Mouse (Mus musculus): ENCODE data around the gene Thra.
"Not testable (repeated sequence)": the region's sequence is repeated elsewhere in the genome, so short reads cannot be mapped to it uniquely, and the experiment has no call there.

Thra gene

DNA sequence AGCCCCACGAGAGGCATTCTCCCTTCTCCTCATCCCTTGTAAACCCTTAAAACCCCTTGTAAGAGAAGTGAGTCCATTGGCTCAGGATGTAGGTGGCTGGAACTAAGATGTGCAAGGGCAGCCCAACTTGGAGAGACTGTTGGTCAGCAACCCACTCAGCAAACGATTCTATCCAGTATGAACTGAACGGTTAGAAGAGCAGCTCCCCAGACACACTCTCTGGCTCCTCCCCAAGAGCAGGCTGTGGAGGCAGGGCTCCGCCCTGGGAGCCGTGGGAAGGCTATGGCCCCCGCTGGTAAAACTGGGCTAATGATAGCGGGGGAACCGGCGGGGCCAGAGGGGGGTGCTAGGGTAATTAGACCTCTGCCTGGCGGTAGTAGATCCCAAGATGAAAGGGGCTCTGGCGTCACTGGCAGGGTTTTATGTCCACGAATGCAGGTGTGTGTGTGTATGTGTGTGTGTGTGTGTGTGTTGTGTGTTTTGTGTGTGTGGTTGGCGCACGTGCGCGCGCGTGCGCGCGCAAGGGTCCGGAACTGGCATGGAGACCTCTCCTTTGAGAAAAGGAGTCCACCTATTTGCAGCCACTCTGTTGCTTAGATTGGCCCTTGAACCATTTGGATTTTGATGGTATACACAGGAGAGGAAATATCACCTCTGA is at the start of gene Thra:
TSS of gene Thra (plus strand) at position 246 of the 658 bp plus-strand sequence.
- peak; percentile 78 for DNase-seq

DNA sequence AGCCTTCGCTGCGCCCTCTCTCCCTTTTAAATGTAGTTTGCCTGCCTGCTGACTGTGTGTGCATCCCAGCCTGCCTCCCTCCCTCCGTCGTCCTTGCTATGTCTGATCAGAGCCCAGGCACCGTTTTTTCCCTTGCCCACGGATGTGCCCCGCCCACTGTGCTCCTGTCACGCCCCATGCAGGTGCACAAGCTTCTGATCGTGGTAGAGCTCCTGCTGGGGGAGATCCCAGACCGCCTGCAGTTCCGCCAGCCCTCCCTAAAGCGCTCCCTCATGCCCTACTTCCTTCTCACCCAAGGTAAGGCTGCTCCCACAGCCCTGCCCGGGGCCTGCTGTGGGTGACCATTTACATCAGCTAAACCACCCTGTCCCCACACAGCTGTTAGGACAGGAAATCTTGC is 47.2 kb upstream of the Thra start:
- DNase-seq: no peak

DNA sequence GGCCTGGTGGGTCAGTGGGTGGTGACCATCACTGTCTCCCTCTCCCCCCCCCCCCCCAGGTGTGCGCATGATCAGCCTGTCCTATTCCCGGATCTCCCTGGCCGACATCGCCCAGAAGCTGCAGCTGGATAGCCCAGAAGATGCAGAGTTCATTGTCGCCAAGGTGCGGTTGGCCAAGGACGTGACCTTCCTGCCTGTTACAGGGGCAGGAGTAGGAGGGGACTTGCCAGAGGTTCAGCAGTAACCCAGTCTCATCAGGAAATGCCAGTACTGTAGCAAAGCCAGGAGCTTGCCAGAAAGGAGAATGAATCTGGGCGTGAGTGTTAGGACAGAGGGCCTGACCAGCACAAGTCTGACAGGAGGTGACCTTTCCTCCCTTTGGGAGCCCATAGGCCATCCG is 46.7 kb upstream of the Thra start:
- no peak for DNase-seq

DNA sequence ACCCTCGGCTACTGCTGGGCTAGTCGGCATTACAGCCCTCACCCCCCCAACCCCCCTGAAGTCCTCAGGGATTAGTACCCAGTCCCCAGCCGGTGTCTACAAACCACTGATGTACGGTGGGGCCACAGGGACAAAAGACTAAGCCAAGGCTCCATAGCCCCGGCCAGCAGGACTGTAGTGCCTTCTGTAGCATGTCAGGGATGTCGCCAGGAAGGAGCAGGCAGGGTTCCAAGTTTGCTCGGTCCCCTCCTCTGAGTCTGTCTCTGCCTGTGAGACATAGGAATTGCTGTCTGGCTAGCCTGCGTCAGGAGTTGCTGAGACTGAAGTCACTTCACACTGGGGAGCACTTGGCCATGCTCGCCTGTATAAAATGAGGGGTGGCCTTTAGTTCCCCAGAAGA is 46.1 kb upstream of the Thra start:
- no peak for DNase-seq

DNA sequence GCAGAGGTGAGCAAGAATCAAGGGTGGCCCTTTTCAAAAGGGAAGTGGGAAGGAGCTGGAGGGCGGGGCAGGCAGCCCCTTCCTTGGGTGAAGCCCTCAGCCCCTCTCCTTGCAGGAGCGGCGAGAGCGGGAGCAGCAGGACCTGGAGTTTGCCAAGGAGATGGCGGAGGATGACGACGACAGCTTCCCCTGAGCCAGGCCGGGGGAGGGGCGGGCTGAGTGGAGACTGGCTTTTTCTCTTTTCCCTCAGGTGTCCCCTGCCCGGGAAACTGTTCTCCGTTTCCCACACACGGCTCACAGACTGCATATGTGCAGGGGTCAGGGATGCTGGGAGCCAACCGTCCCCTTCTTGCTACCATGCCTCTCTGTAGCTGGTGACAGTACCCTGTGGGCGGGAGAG is 45.0 kb upstream of the Thra start:
- no peak for DNase-seq

DNA sequence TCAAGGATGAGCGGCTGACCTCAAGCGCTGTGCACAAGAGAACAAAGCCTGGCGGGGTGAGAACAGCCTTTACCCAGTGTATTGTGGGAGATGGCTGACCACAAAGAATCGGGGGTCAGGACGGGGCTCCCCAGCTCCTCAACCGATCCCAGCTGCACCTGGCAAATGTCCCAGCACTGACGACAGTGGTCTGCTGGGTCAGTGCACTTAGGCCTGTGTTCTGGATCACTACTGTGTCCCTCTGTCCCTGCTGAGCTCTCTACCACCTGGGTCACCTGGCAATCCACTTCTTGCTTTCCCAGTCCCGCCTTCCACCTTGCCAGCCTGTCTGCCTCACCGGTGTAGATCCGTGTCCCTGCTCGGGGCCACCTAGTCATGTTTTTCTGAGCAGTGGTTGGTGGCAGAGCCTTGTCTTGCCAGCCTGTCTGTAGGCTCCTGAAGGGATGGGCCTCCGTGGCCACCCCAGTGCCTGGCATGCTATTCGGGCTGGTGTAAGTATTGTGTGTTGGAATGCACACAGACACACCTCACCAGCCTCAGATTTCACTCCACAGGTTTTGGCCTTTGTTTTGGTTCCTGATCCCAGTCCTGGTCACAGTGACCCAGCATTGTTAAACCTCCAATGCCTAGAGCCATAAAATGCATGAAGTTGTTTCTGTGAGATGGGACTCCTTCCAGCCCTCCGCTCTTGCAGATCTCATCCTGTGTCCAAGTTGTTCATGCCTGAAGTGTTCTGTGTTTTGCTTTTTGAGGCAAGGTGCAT is 43.8 kb upstream of the Thra start:
- DNase-seq: no peak

DNA sequence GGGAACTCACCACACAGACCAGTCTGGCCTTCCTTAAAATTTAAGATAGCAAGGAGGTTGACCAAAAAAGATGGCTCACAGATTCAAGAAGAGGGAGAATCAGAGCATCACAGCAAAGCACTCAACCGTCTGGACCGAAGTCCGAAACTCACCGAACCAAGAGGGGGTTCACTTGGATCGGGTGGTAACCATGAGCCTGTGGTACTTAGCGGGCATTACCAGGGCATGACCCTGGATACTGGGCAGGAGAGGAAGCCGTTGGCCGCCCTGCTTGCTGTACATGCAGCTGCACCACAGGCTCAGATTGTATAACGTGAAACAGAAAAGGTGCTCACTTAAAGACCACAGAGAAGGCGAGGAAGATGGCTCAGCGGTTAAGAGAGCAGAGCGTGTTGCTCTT is 43.2 kb upstream of the Thra start:
- no peak for DNase-seq

DNA sequence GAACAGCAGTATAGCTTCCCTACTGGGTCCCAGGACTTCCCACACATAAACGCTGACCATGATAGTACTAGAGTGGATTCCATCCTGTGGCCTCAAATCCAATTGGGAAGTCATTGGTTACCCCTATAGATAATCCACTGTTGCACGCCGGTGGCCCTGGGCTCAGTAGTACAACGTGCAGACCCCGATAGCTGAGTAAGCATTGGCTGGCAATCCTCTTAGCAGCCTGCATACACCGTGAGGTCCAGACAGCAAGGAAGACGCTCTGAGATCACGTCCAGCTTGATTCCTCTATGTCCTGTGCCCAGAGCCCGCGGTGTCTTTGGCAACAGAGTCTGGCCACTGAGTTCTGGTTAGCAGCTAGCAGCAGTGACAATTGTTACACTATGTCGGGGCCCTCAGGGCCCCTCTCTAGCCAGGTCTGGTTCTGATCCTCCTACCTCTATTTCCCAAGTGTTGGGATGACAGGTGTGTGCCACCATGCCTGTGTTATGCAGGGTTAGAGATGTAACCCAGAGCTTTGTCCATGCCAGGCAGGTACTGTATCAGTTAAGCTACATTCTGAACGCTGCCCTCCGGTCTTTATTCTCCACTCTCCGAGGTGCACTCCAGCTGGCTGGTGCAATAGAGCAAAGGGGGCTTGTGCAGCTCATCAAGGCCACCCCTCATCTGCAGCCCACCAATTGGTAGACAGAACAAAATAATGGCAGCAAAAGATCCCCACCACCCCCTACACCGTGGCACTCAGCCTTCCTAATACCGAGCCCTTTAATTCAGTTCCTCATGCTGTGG is 41.4 kb upstream of the Thra start:
- no peak for DNase-seq

DNA sequence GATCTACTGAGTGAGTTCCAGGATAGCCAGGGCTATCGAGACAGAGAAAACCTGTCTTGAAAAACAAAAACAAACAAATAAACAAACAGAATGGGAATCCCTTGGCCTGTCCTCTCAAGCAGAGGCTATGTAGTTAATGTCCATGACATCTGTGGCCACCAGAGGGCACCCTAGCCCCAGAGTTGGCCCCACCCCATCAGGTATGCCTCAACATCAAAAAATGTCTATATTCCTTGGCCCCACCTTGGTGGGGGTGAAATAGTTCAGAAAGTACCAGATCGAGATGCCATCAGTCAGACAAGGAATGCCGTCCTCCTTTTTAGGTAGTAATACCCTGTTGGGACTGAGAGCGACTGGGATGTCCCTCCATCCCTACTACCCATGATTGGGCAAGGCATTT is 40.5 kb upstream of the Thra start:
- peak; percentile 85 for DNase-seq

DNA sequence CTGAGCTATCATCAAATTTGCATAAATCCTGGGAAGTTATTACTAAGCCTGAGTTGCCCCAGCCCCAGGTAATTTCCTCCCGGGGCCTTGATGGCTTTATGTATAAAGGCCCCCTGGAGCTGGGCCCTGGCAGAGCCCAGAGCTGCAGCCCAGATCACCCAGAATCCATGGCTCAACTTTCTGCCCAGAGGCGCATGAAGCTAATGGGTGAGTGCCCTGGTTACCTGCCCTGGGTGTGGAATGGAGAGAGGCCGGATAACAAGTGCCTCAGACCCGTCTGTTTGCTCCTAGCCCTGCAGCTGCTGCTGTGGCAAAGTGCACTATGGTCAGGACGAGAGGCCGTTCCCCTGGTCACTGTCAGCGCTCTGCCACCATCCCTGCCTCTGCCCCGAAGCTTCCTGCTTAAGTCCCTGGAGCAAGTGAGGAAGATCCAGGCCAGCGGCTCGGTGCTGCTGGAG is 39.2 kb upstream of the Thra start, which contains the start of gene Csf3:
TSS of gene Csf3 (plus strand) at position 51 of the 458 bp plus-strand sequence.
- no peak for DNase-seq

DNA sequence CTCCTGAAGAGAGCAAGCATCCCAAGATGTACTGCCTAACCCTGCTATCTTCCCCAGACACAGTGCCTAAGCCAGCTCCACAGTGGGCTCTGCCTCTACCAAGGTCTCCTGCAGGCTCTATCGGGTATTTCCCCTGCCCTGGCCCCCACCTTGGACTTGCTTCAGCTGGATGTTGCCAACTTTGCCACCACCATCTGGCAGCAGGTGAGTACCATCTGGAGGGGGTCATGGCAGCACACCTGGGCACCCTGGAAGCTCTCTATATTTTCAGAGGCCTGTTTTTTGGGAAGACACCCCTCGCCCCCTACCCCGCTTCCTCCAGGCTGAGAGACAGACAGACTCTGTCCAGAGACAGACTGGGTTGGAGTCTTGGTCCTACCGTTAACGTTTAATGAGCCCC is 38.1 kb upstream of the Thra start:
- DNase-seq: no peak

DNA sequence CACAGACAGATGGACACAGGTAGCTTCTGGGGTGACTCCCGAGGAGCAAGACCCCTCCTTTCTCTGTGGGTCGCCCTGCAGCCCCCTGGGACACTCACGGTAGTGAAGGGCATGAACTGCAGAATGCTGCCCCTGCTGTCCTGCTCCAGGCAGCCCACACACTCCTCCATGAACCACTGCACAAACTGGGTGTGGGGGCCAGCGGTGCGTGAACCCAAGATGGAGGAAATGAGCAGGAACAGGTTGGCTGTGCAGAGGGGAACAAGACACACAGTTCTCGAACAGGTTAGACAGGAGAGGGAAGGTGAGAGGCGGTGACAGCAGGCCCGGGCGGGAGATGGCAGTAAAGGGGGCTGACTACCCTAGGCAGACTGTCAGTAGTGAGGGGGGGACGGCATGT is 35.4 kb upstream of the Thra start:
- DNase-seq: no peak

DNA sequence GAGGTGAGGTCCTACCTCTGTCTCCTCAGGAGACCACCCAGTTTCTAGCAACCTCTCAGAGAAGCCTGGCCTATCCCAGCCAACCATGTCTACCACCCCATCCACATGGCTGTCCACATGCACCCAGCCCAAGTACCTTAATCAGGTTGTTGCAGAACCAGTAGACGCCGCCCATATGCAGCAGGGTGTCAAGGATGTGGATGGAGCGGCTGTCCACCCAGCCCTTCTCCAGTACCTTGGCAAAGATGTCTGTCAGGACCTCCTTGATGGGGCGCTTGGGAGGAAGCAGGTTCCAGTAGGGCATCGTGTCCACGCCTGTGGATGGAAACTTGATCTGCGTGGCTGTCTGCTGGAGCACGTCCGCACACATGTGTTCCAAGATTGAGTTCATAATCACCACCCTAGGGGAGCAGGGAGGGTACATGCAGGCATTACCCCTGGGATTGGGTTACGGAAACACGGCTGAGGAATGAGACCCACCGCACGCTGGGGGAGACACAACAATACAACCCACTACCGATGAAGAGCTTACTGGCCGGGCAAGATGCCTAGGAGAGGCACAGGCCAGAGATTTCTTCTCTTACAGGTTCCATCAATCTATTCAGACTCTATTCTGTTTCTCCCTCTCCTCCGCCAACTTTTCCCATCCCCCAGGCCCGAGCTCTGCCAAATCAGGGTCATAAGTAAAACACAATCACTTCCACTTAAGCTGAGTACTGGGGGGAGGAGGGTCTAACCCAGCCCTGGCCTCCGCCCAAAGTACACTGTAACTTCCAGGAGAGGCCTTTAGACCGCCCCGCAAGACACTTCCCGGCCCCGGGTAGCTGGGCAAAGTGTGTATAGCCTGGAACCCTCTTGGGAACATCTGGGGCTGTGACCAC is 32.8 kb upstream of the Thra start:
- no peak for DNase-seq

DNA sequence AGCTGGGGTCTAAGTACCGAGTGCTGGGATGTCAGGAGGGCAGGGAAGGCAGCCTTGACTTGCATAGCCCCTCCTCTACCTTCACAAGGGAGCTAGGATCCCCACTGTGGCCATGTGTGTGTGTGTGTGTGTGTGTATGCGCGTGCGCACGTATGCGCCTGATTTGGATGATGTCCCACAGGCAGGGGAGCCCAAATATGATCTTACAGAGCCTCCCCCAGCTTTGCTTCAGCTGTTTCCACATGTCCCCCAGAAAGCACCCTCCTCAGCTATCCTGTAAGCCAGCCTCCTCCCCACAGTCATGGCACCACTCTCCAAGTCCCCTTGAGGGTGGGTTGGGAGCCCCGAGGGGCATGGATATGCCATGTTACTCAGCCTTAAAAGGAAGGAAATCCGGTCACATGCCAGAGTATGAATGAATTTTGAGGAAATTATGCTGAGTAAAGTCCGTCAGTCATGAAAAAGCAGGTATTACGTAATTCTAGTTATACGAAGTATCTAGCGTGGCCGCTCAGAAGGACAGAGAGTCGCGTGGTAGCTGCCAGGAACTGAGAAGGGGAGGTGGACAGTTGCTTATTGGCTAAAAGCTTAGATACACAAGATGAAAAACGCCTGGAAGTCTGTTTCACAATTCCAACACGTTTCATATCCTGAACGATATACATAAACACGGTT is 32.0 kb upstream of the Thra start:
- no peak for DNase-seq

DNA sequence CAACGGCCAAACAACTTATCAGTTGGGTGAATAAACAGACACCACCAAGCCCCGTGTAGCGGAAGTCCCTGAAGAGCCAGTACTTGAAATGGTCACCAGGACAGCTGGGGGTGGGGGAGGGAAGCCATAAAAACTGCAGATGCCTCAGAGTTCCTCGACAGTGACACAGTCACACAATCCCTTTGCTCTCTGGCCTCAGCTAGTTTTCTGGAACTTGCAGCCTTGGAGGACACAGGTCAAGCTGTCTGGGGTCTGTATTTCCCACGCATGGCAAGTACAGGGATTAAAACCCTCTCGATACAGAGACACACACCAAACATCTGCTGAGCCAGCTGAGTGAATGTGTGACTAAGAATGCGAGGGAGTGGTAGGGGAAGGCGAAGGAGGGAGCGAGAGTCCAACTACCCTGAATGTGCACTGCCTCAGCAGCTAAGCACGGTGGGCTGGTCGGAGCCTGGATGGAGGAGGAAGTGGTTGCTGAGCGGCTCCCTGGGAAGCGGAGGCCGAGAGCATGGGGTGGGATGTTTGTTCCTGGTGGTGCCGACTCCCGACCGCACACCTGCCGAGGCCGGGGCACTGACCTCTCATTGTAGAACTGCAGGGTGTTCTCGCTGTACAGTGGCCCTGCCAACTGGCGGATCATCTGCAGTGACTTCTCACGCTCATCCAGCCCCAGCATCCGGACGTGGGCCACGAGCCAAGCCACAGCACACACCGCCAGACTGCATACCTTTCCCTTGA is 31.3 kb upstream of the Thra start:
- no peak for DNase-seq

DNA sequence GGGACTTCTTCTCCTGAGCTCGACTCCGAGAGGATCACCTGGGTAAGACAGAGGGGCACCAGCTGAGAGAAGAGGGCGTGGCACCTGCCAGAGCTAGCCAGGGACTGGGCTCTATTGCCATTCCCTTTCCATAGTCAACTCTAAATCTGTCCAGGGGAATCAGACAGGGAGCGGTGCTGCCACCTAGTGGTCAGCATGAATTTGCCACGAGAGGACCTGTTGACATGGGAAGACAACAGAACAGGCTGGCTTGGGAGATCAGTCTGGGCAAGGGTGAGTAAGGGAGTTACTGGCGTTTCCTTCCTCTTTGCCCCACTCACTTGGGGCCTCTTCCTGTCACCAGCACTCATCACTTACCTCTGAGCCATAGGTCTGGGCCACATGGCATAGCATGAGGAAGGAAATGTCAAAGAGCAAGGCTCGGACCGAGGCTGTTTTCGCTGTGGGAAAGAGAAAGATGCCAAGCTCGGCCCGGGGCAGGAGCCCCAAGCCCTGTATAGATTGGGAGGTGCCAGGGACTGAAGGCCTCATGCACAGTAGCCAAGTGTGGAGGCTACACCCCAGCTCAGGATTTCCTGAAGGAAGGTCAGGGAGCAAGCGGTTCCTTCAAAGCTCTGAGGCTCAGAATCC is 29.9 kb upstream of the Thra start:
- DNase-seq: peak; percentile 82

DNA sequence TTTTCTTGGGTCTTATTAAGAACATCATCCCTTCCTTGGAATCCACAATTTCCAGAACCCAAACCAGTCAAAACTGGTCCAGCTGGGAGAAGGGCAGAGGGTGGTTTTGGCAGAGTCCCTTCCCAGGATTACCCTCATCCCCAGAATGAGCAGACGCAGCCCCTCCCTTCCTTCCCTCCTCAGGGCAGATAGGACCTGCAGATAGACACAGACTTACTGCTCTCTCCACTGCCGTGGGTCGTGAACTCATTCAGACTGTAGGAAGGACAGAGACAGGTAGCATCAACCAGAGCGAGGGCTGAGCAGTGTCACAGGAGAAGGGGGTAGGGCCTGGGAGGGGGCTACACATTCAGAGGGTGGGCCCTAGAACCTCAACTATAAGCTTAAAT is 29.4 kb upstream of the Thra start:
- DNase-seq: no peak

DNA sequence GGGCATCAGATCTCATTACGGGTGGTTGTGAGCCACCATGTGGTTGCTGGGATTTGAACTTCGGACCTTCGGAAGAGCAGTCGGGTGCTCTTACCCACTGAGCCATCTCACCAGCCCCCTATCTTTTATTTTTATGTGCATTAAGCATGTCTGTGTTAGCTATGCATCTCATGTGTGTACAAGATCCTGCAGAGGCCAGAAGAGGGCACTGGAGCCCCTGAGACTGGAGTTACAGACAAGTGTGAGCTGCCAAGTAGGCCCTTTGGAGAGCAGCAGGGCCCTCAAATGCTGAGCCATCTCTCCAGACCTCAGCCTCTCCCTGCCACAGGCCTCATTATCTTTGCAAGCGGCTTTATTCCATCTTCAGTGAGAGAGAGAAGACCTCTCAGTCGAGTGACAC is 28.4 kb upstream of the Thra start:
- DNase-seq: not testable (repeated sequence)

DNA sequence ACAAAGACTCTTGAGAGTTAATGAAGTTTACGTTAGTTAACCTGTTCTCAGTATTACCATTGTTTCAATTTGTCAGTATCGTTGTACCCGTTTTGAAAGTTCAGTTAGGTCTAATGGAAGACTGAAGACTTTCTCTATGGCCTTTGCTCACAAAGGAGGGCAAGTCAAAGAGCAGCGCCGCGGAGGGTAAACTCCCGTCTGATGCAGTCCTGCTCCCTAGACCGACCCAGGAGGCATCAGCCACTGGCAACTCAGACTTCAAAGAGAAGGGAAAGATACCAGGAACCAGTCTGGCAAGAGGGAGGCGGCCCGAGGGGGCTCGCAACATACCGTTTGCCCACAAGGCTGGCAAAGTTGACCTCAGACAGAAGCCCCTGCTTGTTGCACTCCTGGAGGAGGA is 26.7 kb upstream of the Thra start:
- no peak for DNase-seq

DNA sequence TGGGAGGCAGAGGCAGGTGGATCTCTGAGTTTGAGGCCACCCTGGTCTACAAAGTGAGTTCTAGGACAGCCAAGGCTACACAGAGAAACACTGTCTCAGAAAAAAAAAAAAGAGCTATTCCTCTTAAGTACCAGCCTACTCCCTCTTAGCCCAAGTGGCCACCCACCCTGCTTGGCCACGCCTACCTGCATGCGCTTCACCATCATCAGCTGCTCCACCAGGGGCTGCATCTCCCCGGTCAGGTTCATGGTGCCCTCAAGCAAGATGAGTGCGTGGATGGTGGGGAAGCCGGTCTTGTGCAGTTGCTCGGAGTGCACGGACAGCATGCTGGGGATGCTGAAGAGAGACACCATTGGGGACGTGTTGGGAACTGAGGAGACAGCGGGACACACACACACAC is 24.5 kb upstream of the Thra start:
- no peak for DNase-seq

DNA sequence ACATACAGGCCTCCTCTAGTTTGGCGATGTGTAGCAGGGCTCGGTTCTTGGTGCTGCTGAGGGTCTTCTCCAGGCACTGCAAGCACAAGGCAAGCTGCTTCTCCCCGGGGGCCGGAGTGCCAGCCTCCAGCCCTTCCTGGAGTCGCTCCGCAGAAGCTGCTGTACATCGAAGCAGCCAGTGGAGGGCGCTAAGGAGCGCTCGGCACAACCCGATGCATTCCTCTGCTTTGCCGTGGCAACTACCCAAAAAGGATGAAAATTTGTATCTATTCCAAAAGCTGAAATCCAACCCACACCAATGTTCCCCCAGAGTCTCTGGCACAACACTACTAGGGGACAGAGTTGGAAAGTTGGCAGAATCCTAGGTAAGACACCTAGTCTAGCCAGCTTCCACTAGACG is 22.5 kb upstream of the Thra start:
- peak; percentile 89 for DNase-seq
